Mouse (Mus musculus) heart, postnatal 0 days (tissue): ENCODE results near the gene Ecpas. TPM values are rescaled to one million over a fixed set of nuclear protein-coding genes. Genes with fewer than 3 reads are reported as not detected.

ENCODE experiments used
- ATAC-seq: fragments of 200-750 bp; cut with Nextera tagmentation; 2 replicates; pipeline ENCODE4 v1.8.0; 2017; ENCODE audit warnings: low read depth, moderate number of reproducible peaks, moderate library complexity; ENCODE audit not compliant: insufficient read depth
- DNase-seq: peaks from one replicate; pipeline ENCODE4 v3.0.0-alpha.2; 2016; ENCODE audit warnings: low spot score
- H3K27ac ChIP-seq: fragments of 300-500 bp; sonication (generic); 2 replicates; pipeline ENCODE4 v1.5.1; 2014; ENCODE audit warnings: low read depth, mild to moderate bottlenecking
- H3K27me3 ChIP-seq: fragments of 300-500 bp; sonication (generic); 2 replicates; pipeline ENCODE4 v1.6.1; 2014; ENCODE audit warnings: low read length, mixed read lengths; ENCODE audit not compliant: control insufficient read depth, insufficient read depth
- H3K36me3 ChIP-seq: fragments of 300-500 bp; sonication (generic); replicated peaks from 2 replicates; pipeline ENCODE4 v1.6.1; 2014; ENCODE audit warnings: low read length, mixed read lengths; ENCODE audit not compliant: control insufficient read depth, insufficient read depth
- H3K4me1 ChIP-seq: fragments of 300-500 bp; sonication (generic); 2 replicates; pipeline ENCODE4 v1.6.1; 2014; ENCODE audit warnings: antibody characterized with exemption; ENCODE audit not compliant: control insufficient read depth, insufficient read depth
- H3K4me2 ChIP-seq: fragments of 300-500 bp; sonication (generic); 2 replicates; pipeline ENCODE4 v1.6.1; 2014; ENCODE audit warnings: low read depth, mild to moderate bottlenecking, low read length, moderate library complexity
- H3K4me3 ChIP-seq: fragments of 300-500 bp; sonication (generic); 2 replicates; pipeline ENCODE4 v1.5.1; 2014; ENCODE audit warnings: low read depth, low read length
- H3K9ac ChIP-seq: fragments of 300-500 bp; sonication (generic); replicated peaks from 2 replicates; pipeline ENCODE4 v1.6.1; 2014; ENCODE audit warnings: low read depth, low read length, mixed read lengths
- H3K9me3 ChIP-seq: fragments of 300-500 bp; sonication (generic); replicated peaks from 2 replicates; pipeline ENCODE4 v1.6.1; 2016; ENCODE audit warnings: low read length; ENCODE audit not compliant: control insufficient read depth
- CTCF ChIP-seq: IDR thresholded peaks from 2 replicates; pipeline ENCODE4 v1.5.1; 2016; ENCODE audit warnings: antibody characterized with exemption, control low read depth, low read depth
- EP300 ChIP-seq: IDR thresholded peaks from 2 replicates; pipeline ENCODE4 v1.6.1; 2016; ENCODE audit warnings: antibody characterized with exemption, low read depth
- WGBS: fragments of 180-500 bp; shearing (Covaris S2); extraction: QIAGEN DNeasy Blood & Tissue Kit; methylation state at CpG from one replicate; pipeline ENCODE4 v1.1.7; 2014; 5-methylcytosine and 5-hydroxymethylcytosine counted together
- polyA plus RNA-seq: library from polyadenylated mRNA; unstranded; fragments of >200 nt; fragmentation: Nextera tagmentation; extraction: Ambion mirVana; gene quantifications from 2 replicates; pipeline ENCODE4 v1.2.1, GENCODE M21; 2015
- total RNA-seq: library from RNA; depleted of rRNA; stranded (reverse); fragments of >200 nt; gene quantifications from 2 replicates; pipeline ENCODE4 v1.2.3, GENCODE M21; 2014; ENCODE audit warnings: low replicate concordance

Gene Ecpas
- total and polyA plus RNA-seq, 2 experiments from 2014 or later = 26.7 to 62.9 TPM

DNA sequence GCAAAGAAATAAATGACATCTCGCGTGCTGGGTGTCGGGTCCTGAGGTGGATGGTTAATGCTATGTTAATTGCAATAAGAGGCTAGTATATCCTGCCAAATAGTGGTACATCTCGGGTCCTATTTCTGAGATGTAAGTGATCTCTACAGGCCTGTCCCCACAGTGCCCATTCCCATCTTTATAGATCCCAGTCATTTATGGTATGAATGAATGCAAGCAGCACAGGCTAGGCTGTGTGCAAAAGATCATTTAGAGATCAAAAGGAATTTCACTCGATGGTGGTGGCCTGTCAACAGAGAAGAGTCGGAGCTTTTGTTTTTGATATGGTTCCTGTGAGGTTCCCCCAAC, 31.6 kb upstream of the Ecpas start:
- ATAC-seq (no peak), DNase-seq (no peak)
- Histone ChIP-seq H3K9ac (no peak overlapping the region), H3K4me2 (peak overlapping the region; percentile 91), H3K4me3 (peak overlapping the region; percentile 67), H3K27ac (no peak overlapping the region), H3K4me1 (no peaks in the 10 kb centered on the region; the same call in 1 of the 2 replicates), H3K36me3 (no peaks in the 10 kb centered on the region), H3K9me3 (no peaks in the 10 kb centered on the region), H3K27me3 (peaks cover 14% of the 10 kb centered on the region; the same call in 1 of the 2 replicates)
- WGBS = 21% methylated on average over 6 of the region's 6 CpGs
- TF ChIP-seq CTCF = no peak
- TF ChIP-seq EP300 = no peak

DNA sequence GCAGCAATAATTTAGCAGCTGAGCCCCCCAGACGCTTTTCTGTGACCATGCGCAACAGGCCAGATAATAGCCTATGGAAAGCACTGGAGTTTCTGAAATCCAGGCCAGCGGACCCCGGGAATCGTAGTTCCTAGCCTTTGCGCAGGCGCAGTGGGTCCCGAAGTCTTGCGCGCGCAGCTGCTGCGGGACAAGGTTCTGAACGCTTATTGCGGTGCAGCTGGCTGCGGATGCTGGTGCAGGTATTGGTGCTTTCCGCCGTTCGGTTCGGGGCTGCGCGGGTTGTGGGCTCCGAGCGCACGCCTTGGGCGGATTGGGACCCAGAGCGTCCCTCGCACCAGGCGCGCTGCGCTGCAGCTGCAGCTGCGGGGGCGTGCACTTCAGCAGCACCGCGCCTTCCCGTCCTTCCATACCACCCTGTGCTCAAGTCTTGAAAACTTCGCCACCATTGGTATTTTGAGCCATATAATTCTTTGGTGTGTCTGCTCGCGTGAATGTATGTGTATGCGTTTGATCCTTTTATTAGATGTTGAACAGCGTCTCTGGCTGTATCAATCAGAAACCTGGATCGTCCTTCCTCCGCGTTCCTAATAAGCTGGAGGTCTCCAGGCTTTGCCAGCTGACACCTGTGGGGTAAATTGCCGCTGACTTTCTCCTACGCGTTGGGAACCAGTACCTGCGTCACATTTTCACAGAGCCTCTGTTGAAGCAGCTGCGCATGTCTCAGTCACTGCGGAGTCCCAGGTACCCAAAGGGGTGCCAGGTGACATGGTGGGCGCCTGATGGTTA, 31.1 kb upstream of the Ecpas start, which contains the start of gene Zkscan16:
Gene Zkscan16, plus strand, starts transcription at position 209 of the 786 bp plus-strand sequence.
- no peaks in the 10 kb centered on the region for H3K36me3 ChIP-seq
- H3K9me3 ChIP-seq = no peaks in the 10 kb centered on the region
- no peaks in the 10 kb centered on the region; the same call in 1 of the 2 replicates for H3K4me1 ChIP-seq
- DNase-seq (peak; percentile 30), ATAC-seq (peak; percentile 55)
- no peak within 1 kb of the TSS for H3K27ac ChIP-seq
- H3K27me3 ChIP-seq = peaks cover 14% of the 10 kb centered on the region; the same call in 1 of the 2 replicates
- H3K4me3 ChIP-seq = peak within 1 kb of the TSS; percentile 67
- 1% methylated on average over 50 of the region's 50 CpGs for WGBS
- no peak for TF ChIP-seq CTCF
- no peak for TF ChIP-seq EP300
- H3K9ac ChIP-seq = peak within 1 kb of the TSS; percentile 15; the same call in 1 of the 2 replicates
- H3K4me2 ChIP-seq = peak within 1 kb of the TSS; percentile 91

DNA sequence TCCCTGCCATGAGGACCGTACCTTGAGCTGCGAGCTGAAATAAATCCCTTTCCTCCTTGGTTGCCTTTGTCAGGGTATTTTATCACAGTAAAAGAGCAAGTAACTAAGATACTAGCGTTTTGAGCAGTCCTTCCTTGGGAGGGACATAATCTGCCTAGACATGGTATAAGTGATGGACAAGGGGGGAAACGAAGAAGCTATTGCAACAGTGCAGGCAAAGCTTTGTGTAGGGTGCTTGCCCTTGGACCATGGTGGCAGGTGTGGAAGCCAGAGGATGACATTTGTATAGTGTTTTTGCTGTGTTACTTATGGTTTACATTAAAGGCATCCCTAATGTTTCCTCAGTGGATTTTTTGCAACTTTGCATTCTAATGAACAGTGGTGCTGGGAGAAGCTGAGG, 30.4 kb upstream of the Ecpas start:
- peak overlapping the region; percentile 91 for H3K4me2 ChIP-seq
- 82% methylated on average over 4 of the region's 4 CpGs for WGBS
- TF ChIP-seq CTCF = no peak
- TF ChIP-seq EP300 = no peak
- peaks cover 14% of the 10 kb centered on the region; the same call in 1 of the 2 replicates for H3K27me3 ChIP-seq
- no peaks in the 10 kb centered on the region; the same call in 1 of the 2 replicates for H3K4me1 ChIP-seq
- H3K9ac ChIP-seq = peak overlapping the region; percentile 15; the same call in 1 of the 2 replicates
- DNase-seq = no peak
- peak overlapping the region; percentile 67 for H3K4me3 ChIP-seq
- no peaks in the 10 kb centered on the region for H3K9me3 ChIP-seq
- H3K27ac ChIP-seq = no peak overlapping the region
- no peaks in the 10 kb centered on the region for H3K36me3 ChIP-seq
- ATAC-seq = no peak

DNA sequence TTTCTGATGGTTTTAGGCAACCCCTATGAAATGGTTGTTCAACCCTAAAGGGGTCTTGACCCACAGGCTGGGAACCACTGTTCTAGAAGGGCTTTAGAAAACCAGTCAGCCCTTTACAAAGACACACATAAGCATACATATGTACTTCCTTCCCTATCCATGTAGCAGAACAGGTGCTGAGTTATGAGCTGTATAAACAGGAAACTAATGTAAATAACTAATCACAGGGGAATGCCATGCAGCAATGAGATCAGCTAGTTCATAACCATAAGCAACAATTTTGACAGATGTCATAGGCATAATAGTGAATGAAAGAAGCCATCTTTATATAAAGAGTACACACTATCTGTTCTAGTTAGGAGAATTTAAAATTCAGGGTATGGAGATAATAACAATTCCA, 29.1 kb upstream of the Ecpas start:
- Histone ChIP-seq H3K9ac (no peak overlapping the region), H3K4me3 (no peak overlapping the region), H3K36me3 (no peaks in the 10 kb centered on the region), H3K4me2 (no peak overlapping the region), H3K9me3 (no peaks in the 10 kb centered on the region), H3K27ac (no peak overlapping the region), H3K27me3 (peaks cover 14% of the 10 kb centered on the region; the same call in 1 of the 2 replicates), H3K4me1 (no peaks in the 10 kb centered on the region; the same call in 1 of the 2 replicates)
- ATAC-seq = no peak
- DNase-seq = no peak
- TF ChIP-seq CTCF (no peak), EP300 (no peak)

DNA sequence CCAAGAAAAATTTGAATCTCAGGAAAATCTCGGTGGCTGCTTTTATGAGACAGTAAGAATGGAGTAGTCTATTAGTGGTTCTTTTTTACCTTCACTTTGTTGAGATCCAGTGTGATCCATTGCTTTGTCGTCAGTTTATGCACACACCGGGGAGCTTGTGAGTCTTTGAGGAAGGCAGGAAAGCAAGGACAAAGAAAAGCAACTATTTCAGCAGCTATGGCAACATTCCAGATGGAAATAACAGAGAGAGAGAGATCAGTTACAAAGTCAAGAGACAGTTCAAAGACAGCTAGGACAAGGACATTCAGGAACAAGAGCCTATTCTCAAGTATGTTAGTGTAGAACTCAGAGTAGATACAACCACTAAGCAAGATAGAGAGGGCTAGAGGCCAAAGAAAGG, 23.3 kb upstream of the Ecpas start:
- Histone ChIP-seq H3K27ac (no peak overlapping the region), H3K9me3 (no peaks in the 10 kb centered on the region), H3K9ac (no peak overlapping the region), H3K27me3 (no peaks in the 10 kb centered on the region), H3K36me3 (no peaks in the 10 kb centered on the region), H3K4me1 (peaks cover 6% of the 10 kb centered on the region; the same call in 1 of the 2 replicates), H3K4me3 (no peak overlapping the region), H3K4me2 (no peak overlapping the region)
- WGBS = 52% methylated on average over 3 of the region's 3 CpGs
- DNase-seq = no peak
- TF ChIP-seq EP300 = no peak
- TF ChIP-seq CTCF = no peak
- ATAC-seq = no peak
